Mouse (Mus musculus): ENCODE measurements around the gene Magea5. TPM values are rescaled to one million over a fixed set of nuclear protein-coding genes. Genes with fewer than 3 reads are reported as not detected.
A peak's percentile ranks its signal among the peaks of the same experiment; 100 is the strongest.
"Not testable (repeated sequence)": the region's sequence is repeated elsewhere in the genome, so short reads cannot be mapped to it uniquely, and the experiment has no call there.

Magea5 gene
- not detected for total RNA-seq (2021)
- long read RNA-seq, experiment 1: 0 reads
- long read RNA-seq, experiment 2: 0 reads

DNA sequence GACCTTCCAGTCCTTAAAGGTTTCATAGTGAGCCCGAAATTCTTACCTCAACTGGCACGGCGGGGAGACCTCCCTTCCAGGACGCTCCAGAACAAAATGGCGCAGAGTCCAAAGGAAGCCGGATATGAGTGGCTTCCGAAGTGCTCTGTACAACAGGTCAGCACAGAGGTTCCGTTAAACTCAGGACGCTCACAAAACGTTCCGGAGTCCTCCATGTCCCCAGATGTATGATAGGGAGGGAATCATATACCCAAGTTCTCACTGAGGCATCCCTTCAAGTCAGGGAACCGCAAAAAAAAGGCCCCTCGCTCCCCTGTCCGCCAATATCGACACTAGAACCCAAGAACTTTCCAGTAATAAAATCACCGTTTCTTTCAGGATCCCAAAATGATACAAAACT is at the start of gene Magea5:
Magea5 (minus strand) TSS at position 101 of the 400 bp plus-strand sequence.
- intact Hi-C loops (cut with DNase I); DNase-seq: not testable (repeated sequence)

DNA sequence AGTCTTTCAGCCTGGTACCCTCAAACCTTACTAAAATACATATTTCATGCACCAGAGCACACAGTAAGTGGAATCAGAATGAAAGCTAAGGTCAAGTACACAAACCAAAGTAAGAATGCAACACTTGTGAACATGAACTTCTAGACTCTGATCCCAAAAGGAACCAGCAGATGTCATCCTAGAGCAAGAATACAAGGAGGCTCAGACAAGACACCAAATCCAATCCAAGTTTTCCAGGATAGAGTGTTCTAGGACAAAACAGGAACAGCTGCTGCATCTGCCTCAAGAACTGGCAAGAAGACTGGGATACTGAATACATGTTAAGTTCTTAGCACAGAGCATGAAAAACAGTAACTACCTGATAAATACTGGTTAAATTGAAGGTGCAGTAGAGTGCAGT is 35.1 kb upstream of the Magea5 start:
- intact Hi-C loops (cut with DNase I): no loop called here

DNA sequence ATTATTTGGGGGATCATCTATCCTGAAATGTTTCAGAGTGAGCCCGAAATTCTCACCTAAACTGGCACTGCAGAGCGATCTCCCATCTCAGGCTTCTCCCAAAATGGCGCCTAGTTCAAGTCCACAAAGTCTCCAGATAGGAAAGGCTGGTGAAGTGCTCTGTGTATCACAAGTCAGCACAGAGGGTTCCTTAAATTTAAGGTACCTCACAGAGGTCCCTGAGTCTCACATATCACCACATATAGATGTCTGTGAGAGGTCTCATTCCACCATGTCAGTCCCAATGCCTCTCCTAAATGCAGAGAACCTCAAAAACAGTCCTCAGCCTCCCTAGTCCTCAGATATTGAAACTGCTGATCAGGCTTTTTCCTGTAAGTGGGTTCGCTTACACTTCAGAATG is 30.6 kb upstream of the Magea5 start, which contains the start of gene Magea2:
Magea2 (minus strand) TSS at position 101 of the 400 bp plus-strand sequence.
- intact Hi-C loops (cut with DNase I); DNase-seq: not testable (repeated sequence)

More for the DNA sequence above, 35.1 kb upstream of the Magea5 start:
- peak; percentile 1 to 12 for DNase-seq

DNA sequence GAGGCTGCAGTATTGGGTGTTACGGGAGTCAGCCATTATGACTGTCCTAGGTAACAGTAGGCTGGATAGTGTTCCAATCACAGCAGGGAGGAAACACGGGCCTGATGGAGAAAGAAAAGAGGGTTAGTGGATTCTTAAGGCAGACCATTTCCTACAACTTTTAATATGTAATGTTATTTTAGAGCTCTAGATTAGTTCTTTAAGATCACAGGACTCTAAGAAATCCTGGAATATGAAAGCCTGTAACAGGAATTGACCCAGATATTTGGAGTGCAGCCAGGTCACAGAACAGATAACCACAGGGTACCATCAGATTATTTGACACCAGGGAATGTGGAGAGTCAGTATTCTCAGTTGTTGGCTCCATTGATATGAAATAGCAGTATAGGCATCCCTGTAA is 26.7 kb upstream of the Magea5 start, which contains the start of gene Magea1:
Magea1 (minus strand) TSS at position 101 of the 400 bp plus-strand sequence.
- intact Hi-C loops (cut with DNase I); DNase-seq: not testable (repeated sequence)

Other genes with a start within 250 kb of the Magea5 start
- not detected for gene Cldn34b1, start 172.9 kb downstream of the Magea5 start, total RNA-seq (2021)
- gene Magea6, start 127.2 kb downstream of the Magea5 start, total RNA-seq (2021): not detected
- not detected for gene Magea3, start 113.6 kb downstream of the Magea5 start, total RNA-seq (2021)
- gene Magea8, start 67.3 kb downstream of the Magea5 start, total RNA-seq (2021): not detected
- gene Magea1, start 26.6 kb upstream of the Magea5 start, total RNA-seq (2021): not detected
- not detected for gene Magea2, start 30.5 kb upstream of the Magea5 start, total RNA-seq (2021)
- gene Cldn34b2, start 65.3 kb upstream of the Magea5 start, total RNA-seq (2021): not detected
- gene Sat1, start 153.3 kb upstream of the Magea5 start, total RNA-seq (2021): 10 to 100 TPM; 40.9 to 41.6 TPM
- 10 to 100 TPM; 28.8 to 30.1 TPM for gene Acot9, start 199.3 kb upstream of the Magea5 start, total RNA-seq (2021)

Data from heart, postnatal 14 days (tissue).